ENCODE assay signal across 7 mouse cellular contexts in the genomic region with DNA sequence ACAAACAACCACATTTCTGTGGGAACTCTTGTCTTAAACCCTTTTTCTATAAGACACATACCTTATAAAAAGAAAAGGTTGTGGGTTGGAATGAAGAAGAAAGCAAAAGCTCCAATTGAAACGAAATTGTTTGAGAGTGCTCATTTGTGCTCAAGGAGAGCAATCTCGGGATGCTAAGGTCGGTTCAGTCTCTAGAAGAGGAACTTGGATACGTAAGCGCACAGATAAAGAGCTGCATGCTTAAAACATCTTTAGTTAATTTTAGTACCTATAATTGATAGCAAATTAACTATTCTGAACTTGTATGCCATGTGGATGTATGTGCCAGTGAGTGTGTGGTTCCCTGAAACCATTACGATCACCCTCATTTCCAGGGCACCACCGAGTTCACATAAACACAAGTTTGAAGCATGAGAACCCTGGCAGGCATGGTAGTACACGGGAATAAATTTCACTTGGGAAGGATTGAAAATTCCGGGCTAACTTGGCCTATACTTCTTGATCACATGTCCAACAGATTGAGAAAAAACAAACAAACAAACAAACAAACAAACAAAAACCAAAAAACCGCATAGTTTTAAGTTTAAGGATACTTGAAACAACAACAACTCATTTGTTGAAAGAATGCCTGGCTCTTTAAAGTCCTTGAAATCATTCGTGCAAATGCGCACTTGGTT. TPM values are rescaled to one million over a fixed set of nuclear protein-coding genes. Genes with fewer than 3 reads are reported as not detected.
DNase-seq lines count a peak whose midpoint lies in the region; ATAC-seq and TF ChIP-seq lines count a peak whose summit lies in the region.

No protein-coding gene starts in this region.

- peak overlapping the region; percentile 69 for H3K4me2 ChIP-seq in lung, embryonic 14.5 days
- H3K4me2 ChIP-seq in heart, postnatal 0 days (ENCODE audit: low read depth, low read length): peak overlapping the region; percentile 87
- peak overlapping the region; percentile 93 for H3K4me2 ChIP-seq in midbrain, embryonic 12.5 days (replicated peaks)

- TF ChIP-seq EP300 in heart, postnatal 0 days (IDR thresholded peaks at IDR 0.05; ENCODE audit: low read depth): no peak

- peak overlapping the region; percentile 88 for H3K9ac ChIP-seq in lung, embryonic 14.5 days
- peak overlapping the region; percentile 86; the same call in 1 of the 2 replicates for H3K9ac ChIP-seq in heart, postnatal 0 days (replicated peaks; ENCODE audit: low read depth, low read length)
- H3K9ac ChIP-seq in midbrain, embryonic 12.5 days (replicated peaks): peak overlapping the region; percentile 68

- peaks cover 4% of the 10 kb centered on the region; the same call in 1 of the 2 replicates for H3K4me1 ChIP-seq in lung, embryonic 14.5 days (ENCODE audit: insufficient read depth)
- peaks cover 7% of the 10 kb centered on the region; the same call in 1 of the 2 replicates for H3K4me1 ChIP-seq in heart, postnatal 0 days (ENCODE audit: control insufficient read depth, insufficient read depth)
- peaks cover 15% of the 10 kb centered on the region for H3K4me1 ChIP-seq in midbrain, embryonic 12.5 days

- H3K36me3 ChIP-seq in lung, embryonic 14.5 days (ENCODE audit: insufficient read depth): no peaks in the 10 kb centered on the region
- H3K36me3 ChIP-seq in heart, postnatal 0 days (replicated peaks; ENCODE audit: control insufficient read depth, insufficient read depth, low read length): no peaks in the 10 kb centered on the region
- no peaks in the 10 kb centered on the region for H3K36me3 ChIP-seq in midbrain, embryonic 12.5 days

- H3K4me3 ChIP-seq in lung, embryonic 14.5 days (ENCODE audit: low read depth, low read length): peak overlapping the region; percentile 55
- peak overlapping the region; percentile 59 for H3K4me3 ChIP-seq in heart, postnatal 0 days (ENCODE audit: low read depth, low read length)
- peak overlapping the region; percentile 65 for H3K4me3 ChIP-seq in midbrain, embryonic 12.5 days

- H3K9me3 ChIP-seq in lung, embryonic 14.5 days (ENCODE audit: low read depth, low read length): no peaks in the 10 kb centered on the region
- H3K9me3 ChIP-seq in heart, postnatal 0 days (replicated peaks; ENCODE audit: control insufficient read depth, low read length): no peaks in the 10 kb centered on the region
- no peaks in the 10 kb centered on the region for H3K9me3 ChIP-seq in midbrain, embryonic 12.5 days

- TF ChIP-seq CTCF in lung, embryonic 14.5 days (IDR thresholded peaks at IDR 0.05; ENCODE audit: low read depth): no peak
- TF ChIP-seq CTCF in heart, postnatal 0 days (IDR thresholded peaks at IDR 0.05; ENCODE audit: low read depth): no peak

- ATAC-seq in lung, embryonic 14.5 days (ENCODE audit: insufficient read depth): no peak
- ATAC-seq in heart, postnatal 0 days (ENCODE audit: insufficient read depth, low read depth): no peak
- ATAC-seq in midbrain, embryonic 12.5 days (ENCODE audit: low FRiP score, low read depth): no peak

- no peaks in the 10 kb centered on the region for H3K27me3 ChIP-seq in lung, embryonic 14.5 days (ENCODE audit: insufficient read depth, low read length)
- H3K27me3 ChIP-seq in heart, postnatal 0 days (ENCODE audit: control insufficient read depth, insufficient read depth, low read length): no peaks in the 10 kb centered on the region
- peaks cover 2% of the 10 kb centered on the region; the same call in 1 of the 2 replicates for H3K27me3 ChIP-seq in midbrain, embryonic 12.5 days

- WGBS in lung, embryonic 14.5 days: 36% methylated on average over 12 of the region's 12 CpGs
- 53% methylated on average over 12 of the region's 12 CpGs for WGBS in heart, postnatal 0 days
- 59% methylated on average over 12 of the region's 12 CpGs for WGBS in midbrain, embryonic 12.5 days

- H3K27ac ChIP-seq in lung, embryonic 14.5 days (ENCODE audit: low read depth): peak overlapping the region; percentile 98
- peak overlapping the region; percentile 93 for H3K27ac ChIP-seq in heart, postnatal 0 days (ENCODE audit: low read depth)
- peak overlapping the region; percentile 97 for H3K27ac ChIP-seq in midbrain, embryonic 12.5 days (replicated peaks)

- peak; percentile 8 for DNase-seq in lung, embryonic 14.5 days
- no peak for DNase-seq in lung, adult 18-20 months
- DNase-seq in cerebellum, adult 9-11 months: peak; percentile 33
- no peak for DNase-seq in heart, postnatal 0 days (ENCODE audit: low spot score)
- DNase-seq in adrenal gland, postnatal 4 days (ENCODE audit: low spot score in 2 of 2): no peak
- DNase-seq in right cerebral cortex, postnatal 25 days: no peak

RNA-seq across cellular contexts. Expression of a gene that starts 0.7 kb away (rescaled TPM):
- polyA plus RNA-seq in lung, embryonic 14.5 days (2014; fragmentation: Nextera tagmentation; extraction: Ambion mirVana): 2.5 and 3.0 TPM in 2 replicates
- total RNA-seq in heart, postnatal 0 days (2014; rRNA removed; ENCODE audit: low replicate concordance): 253 and 309 TPM in 2 replicates
- 0.82 and 1.2 TPM in 2 replicates for polyA plus RNA-seq in heart, postnatal 0 days (2015; fragmentation: Nextera tagmentation; extraction: Ambion mirVana)
- polyA plus RNA-seq in midbrain, embryonic 12.5 days (2016; fragmentation: Nextera tagmentation; extraction: Ambion mirVana): 2.5 and 2.9 TPM in 2 replicates
- total RNA-seq in adrenal gland, postnatal 4 days (2021): 10 to 100 TPM; 40.6 to 48.5 TPM

RNA-seq across cellular contexts. Expression of a gene that starts 2.2 kb away (rescaled TPM):
- 22.6 and 25.7 TPM in 2 replicates for polyA plus RNA-seq in lung, embryonic 14.5 days (2014; fragmentation: Nextera tagmentation; extraction: Ambion mirVana)
- total RNA-seq in heart, postnatal 0 days (2014; rRNA removed; ENCODE audit: low replicate concordance): 271 and 391 TPM in 2 replicates
- polyA plus RNA-seq in heart, postnatal 0 days (2015; fragmentation: Nextera tagmentation; extraction: Ambion mirVana): 5.6 and 6.7 TPM in 2 replicates
- polyA plus RNA-seq in midbrain, embryonic 12.5 days (2016; fragmentation: Nextera tagmentation; extraction: Ambion mirVana): 24.2 and 27.0 TPM in 2 replicates
- 100 to 1,000 TPM; 327 to 388 TPM for total RNA-seq in adrenal gland, postnatal 4 days (2021)

RNA-seq across cellular contexts. Expression of a gene that starts 38.8 kb away (rescaled TPM):
- polyA plus RNA-seq in lung, embryonic 14.5 days (2014; fragmentation: Nextera tagmentation; extraction: Ambion mirVana): 144 and 147 TPM in 2 replicates
- 1,649 and 2,136 TPM in 2 replicates for total RNA-seq in heart, postnatal 0 days (2014; rRNA removed; ENCODE audit: low replicate concordance)
- polyA plus RNA-seq in heart, postnatal 0 days (2015; fragmentation: Nextera tagmentation; extraction: Ambion mirVana): 18.8 and 21.2 TPM in 2 replicates
- polyA plus RNA-seq in midbrain, embryonic 12.5 days (2016; fragmentation: Nextera tagmentation; extraction: Ambion mirVana): 109 and 113 TPM in 2 replicates
- total RNA-seq in adrenal gland, postnatal 4 days (2021): 100 to 1,000 TPM; 413 to 478 TPM

RNA-seq across cellular contexts. Expression of a gene that starts 44.6 kb away (rescaled TPM):
- 10.0 and 13.9 TPM in 2 replicates for polyA plus RNA-seq in lung, embryonic 14.5 days (2014; fragmentation: Nextera tagmentation; extraction: Ambion mirVana)
- total RNA-seq in heart, postnatal 0 days (2014; rRNA removed; ENCODE audit: low replicate concordance): 116 and 155 TPM in 2 replicates
- polyA plus RNA-seq in heart, postnatal 0 days (2015; fragmentation: Nextera tagmentation; extraction: Ambion mirVana): 1.2 and 1.8 TPM in 2 replicates
- 4.6 and 5.4 TPM in 2 replicates for polyA plus RNA-seq in midbrain, embryonic 12.5 days (2016; fragmentation: Nextera tagmentation; extraction: Ambion mirVana)
- 10 to 100 TPM; 64.3 to 80.4 TPM for total RNA-seq in adrenal gland, postnatal 4 days (2021)

RNA-seq across cellular contexts. Expression of a gene that starts 46.0 kb away (rescaled TPM):
- 4.2 and 4.9 TPM in 2 replicates for polyA plus RNA-seq in lung, embryonic 14.5 days (2014; fragmentation: Nextera tagmentation; extraction: Ambion mirVana)
- total RNA-seq in heart, postnatal 0 days (2014; rRNA removed; ENCODE audit: low replicate concordance): 568 and 769 TPM in 2 replicates
- 0.27 and 1.8 TPM in 2 replicates for polyA plus RNA-seq in heart, postnatal 0 days (2015; fragmentation: Nextera tagmentation; extraction: Ambion mirVana)
- polyA plus RNA-seq in midbrain, embryonic 12.5 days (2016; fragmentation: Nextera tagmentation; extraction: Ambion mirVana): 1.8 and 2.5 TPM in 2 replicates
- total RNA-seq in adrenal gland, postnatal 4 days (2021): 10 to 100 TPM; 63.5 to 64.6 TPM

Comparison
In these comparisons a context has a peak if more than half of its experiments do, and no peak if none do; other contexts are left out.
1. DNase-seq: peak in lung, embryonic 14.5 days (single experiment) and cerebellum, adult 9-11 months (single experiment); none in lung, adult 18-20 months (0 of 2), heart, postnatal 0 days (single experiment), adrenal gland, postnatal 4 days (0 of 2) and right cerebral cortex, postnatal 25 days (single experiment).
2. Peak in every context shown above with its lines, with median percentiles within 50 percentile points of each other: H3K27ac ChIP-seq, H3K4me2 ChIP-seq, H3K4me3 ChIP-seq and H3K9ac ChIP-seq.